Mouse (Mus musculus) left cerebral cortex, postnatal 25 days (tissue): ENCODE data around the gene Mcrs1. TPM values are rescaled to one million over a fixed set of nuclear protein-coding genes. Genes with fewer than 3 reads are reported as not detected.

ENCODE experiments used
- DNase-seq, 2 experiments: peaks; one replicate each; pipeline ENCODE4 v3.0.0; 2022; ENCODE audit warnings: low spot score in 2 of 2, mixed read lengths in 1 of 2
- intact Hi-C: fragments of 180-260 bp; cut with DNase I; formaldehyde crosslinking; loops from one replicate; pipeline ENCODE4 v1.15.1; 2025
- total RNA-seq, 2 experiments: library from RNA; stranded (reverse); gene quantifications; 2 replicates each; pipeline ENCODE4 v1.2.3; 2021

The Mcrs1 gene
- total RNA-seq, 2 experiments from 2014 or later: 80.1 to 81.0 TPM

DNA sequence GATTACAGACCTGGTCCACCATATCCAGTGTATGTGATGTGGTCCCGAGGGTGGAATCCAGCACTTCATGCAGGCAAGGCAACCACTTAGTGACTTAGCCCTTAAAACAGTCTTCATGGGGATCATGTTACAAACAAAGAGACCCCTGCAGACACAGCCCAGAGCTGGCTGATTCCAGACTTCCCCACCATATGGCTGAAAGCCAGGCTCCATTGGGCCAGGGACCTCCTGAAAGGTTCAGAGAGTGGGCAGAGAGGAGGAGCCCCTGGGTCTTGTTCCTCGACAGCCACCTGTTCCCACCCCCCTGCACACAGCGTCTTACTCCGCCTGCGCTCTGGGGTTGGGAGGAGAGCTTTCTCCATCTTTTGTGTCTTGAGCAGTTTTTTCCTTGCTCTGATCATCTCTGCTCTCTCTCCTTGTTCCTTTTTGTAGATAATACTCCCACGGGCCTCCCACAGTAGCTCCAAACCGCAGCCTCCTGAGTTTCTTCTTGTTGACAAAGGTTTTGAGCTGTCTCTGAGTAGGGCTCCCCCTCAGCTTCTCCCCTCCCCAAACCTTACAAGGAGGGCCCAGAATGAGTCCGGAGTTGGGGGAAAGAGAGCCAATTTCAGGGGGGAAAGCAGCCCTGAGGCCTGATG lies 30.3 kb downstream of the Mcrs1 start:
- intact Hi-C loops: loop anchor here (5.0 kb wide), 2 partner anchors 41 to 414 kb away; partner anchors contain the start of gene Ddn
- peak in 1 of 2 experiments; percentile 63 for DNase-seq

DNA sequence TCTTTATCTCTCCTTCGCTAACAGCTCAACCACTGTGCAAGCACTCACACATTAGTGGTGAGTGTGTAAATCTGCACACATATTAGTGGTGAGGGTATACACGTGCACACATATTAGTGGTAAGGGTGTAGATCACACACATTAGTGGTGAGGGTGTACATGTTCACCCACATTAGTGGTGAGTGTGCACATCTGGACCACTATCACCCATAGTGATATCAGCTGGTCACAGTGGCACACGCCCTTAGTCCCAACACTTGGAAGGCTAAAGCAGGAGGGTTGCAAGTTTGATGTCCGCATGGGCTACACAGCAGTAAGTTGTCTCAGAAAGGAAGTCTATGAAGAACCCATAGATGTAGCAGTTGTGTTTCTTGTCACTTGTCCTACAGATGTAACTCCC lies 34.1 kb downstream of the Mcrs1 start:
- intact Hi-C loops: no loop called here

DNA sequence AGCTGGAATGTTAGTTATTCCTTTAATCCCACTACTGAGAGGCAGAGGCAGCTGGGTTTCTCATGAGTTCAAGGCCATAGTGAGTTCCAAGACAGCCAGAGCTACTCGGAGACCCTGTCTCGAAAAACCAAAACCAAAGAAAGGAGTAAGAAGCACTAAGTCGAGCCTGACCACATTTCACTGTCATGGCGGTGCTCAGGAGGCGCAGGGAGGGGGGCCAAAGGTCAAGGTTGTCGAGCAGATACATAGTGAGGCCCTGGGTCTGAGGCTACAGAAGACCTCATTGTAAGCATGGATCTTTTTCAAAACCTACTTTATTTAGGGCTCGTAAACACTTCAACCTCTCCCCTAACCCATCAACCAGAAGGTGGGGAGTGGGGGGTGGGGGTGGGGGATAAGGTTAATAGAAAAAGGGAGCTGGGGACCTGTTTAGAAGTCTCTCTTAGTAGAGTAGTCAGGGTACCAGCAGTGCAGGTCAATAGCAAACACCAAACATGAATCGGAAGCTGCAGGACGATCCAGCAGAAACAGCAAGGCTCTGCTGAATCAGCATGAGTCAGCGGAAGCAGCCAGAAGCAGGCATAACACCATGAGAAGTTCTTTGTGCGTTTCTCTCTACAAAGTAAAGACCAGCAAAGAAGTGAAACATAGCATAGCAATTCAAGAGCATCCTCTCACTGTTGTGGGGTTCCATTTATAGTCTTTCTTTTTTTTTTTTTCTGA lies 35.9 kb downstream of the Mcrs1 start:
- intact Hi-C loops: no loop called here
- DNase-seq: no peak

More for the DNA sequence above, 34.1 kb downstream of the Mcrs1 start:
- DNase-seq: no peak

DNA sequence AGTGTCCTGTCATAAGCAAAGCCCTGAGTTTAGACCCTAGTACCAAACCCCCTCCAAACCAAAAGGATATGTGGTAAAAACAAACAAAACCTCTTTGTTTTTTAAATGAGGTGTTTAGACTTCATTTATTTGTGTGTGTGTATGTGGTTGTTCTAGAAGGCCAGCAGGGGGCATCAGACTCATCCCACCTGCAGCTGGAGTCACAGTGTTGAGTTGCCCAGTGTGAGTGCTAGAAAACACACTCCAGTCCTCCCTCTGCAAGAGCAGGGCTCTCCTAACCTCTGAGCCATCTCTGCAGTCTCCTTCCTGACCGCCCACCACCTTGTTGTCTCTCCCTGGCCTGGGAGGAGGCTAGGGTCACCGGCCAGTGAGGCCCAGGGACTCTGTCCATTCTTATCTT lies 36.8 kb downstream of the Mcrs1 start:
- intact Hi-C loops: no loop called here
- no peak for DNase-seq

DNA sequence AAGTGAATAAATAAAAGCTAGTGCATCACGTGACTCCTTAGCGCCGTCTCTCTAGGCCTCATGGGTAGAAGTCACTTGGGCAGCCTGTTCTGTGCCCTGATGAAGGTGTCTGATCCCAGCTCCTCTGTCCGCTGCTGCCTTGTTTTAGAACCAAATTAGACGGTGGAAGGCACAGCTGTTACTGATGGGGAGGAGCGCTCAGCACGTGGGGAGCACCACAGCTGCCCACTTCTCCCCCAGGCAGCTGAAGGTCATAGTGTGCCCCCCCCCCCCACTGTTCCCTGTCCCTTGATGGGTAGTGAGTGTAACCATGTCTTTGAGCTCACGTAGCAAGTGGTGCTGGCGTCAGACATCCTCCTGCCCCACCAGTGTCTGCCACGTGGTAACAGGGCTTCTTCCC lies 38.6 kb downstream of the Mcrs1 start:
- intact Hi-C loops: no loop called here
- no peak for DNase-seq

DNA sequence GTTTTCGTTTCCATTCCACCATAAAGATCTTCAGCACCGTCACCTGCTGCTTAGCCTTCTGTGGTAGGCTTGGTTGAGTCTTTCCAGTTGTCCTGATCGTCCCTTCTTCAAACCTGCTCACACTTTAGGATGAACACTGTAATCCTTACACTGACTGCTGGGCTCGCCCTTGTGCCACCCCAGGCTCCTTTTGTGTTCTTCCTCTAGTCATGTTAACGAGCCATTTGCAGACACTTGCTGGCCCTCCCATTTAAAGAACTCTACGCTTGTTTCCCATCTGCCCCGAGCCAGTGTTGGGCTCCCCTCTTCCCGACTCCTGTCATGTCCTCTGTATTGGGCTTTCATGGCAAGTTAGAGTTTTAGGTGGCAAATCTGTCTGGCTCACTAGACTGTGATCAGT lies 45.8 kb downstream of the Mcrs1 start:
- DNase-seq: no peak
- intact Hi-C loops: no loop called here

DNA sequence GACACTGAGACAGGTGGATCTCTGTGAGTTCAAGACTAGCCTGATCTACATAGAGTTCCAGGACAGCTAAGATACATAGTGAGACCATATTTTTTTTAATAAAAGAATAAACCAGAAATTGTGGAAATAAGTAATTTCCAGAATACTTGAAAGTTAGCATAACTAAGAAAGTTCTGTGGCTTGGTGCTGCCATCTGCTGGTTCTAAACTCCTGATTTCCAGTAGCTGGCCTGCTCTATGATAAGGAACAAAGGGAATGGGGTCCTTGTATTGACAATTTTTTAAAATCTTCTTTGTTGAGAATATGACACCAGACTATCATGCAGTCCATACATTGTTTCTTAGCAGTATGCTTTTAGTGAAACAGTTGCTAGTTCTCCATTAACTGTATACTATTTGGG lies 53.0 kb downstream of the Mcrs1 start:
- intact Hi-C loops: loop anchor here (5.0 kb wide), 1 partner anchor 141 kb away; the partner anchor contains the start of gene Prph
- DNase-seq: peak in 1 of 2 experiments; percentile 22

DNA sequence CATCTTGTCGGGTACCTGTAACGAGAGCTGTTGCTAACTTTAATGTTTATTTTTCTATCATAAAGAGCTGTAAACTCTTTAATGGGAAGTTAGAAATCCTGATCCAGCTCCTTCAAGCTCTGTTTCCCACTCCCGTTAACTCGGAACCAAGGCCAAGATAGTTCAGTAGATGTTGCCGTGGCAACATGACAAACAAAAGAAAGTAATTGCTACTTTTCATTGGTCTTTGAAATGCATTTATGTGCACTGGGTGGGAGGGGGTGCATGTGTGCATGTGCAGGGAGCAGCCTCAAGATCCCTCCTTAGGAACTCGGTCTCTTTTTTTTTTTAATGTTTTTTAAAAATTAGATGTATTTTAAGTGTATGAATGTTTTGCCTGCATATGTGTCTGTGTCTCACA lies 56.7 kb downstream of the Mcrs1 start:
- intact Hi-C loops: loop anchor here (5.0 kb wide), 1 partner anchor 138 kb away; the partner anchor contains the start of gene Prph
- DNase-seq: no peak

DNA sequence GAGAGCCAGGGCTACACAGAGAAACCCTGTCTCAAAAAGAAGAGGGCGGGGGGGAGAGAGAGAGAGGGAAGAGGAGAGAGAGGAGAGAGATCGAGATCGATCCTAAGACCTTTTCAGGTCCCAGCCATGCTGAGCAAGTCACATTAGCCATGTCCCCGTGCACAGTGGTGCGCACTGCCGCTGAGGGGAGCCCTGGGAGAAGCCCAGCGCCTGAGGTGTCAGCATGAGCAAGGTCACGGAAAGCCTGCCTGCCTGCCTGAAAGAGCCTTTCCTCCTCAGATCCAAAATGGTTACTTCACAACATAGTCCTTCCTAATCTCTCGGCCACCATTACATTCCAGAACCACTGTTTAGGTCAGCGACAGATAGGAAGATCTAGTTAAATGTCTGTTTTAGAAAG lies 57.4 kb downstream of the Mcrs1 start:
- intact Hi-C loops: no loop called here
- no peak for DNase-seq

Other genes with a start within 250 kb of the Mcrs1 start
- gene Tuba1c, start 222.1 kb downstream of the Mcrs1 start, total RNA-seq: 10 to 100 TPM; 71.0 to 80.5 TPM
- 1 to 10 TPM; 1.4 to 1.6 TPM for gene Prph, start 196.8 kb downstream of the Mcrs1 start, total RNA-seq
- gene Troap, start 177.4 kb downstream of the Mcrs1 start, total RNA-seq: under 1 TPM; 0.69 TPM
- gene C1ql4, start 164.1 kb downstream of the Mcrs1 start, total RNA-seq: not detected
- gene Dnajc22, start 158.8 kb downstream of the Mcrs1 start, total RNA-seq: under 1 TPM in 1 of 2 experiments, not detected in 1; 0.30 TPM
- gene Spats2, start 126.0 kb downstream of the Mcrs1 start, total RNA-seq: 10 to 100 TPM; 36.2 to 37.0 TPM
- gene Kcnh3, start 27.1 kb downstream of the Mcrs1 start, total RNA-seq: 100 to 1,000 TPM; 171 to 172 TPM
- 10 to 100 TPM; 87.0 to 95.3 TPM for gene Prpf40b, start 43.1 kb upstream of the Mcrs1 start, total RNA-seq
- 1 to 10 TPM; 1.6 to 1.9 TPM for gene Fam186b, start 43.9 kb upstream of the Mcrs1 start, total RNA-seq
- 10 to 100 TPM in 1 of 2 experiments, 1 to 10 TPM in 1; 9.5 to 10.7 TPM for gene Fmnl3, start 118.5 kb upstream of the Mcrs1 start, total RNA-seq
- gene Tmbim6, start 140.9 kb upstream of the Mcrs1 start, total RNA-seq: 100 to 1,000 TPM; 331 to 338 TPM
- 10 to 100 TPM; 16.8 to 22.3 TPM for gene Nckap5l, start 205.8 kb upstream of the Mcrs1 start, total RNA-seq
- gene Bcdin3d, start 222.8 kb upstream of the Mcrs1 start, total RNA-seq: 1 to 10 TPM; 4.6 to 4.9 TPM